Mouse (Mus musculus) erythroblast, embryonic 14.5 days (primary cell): ENCODE data around the gene Mc1r. TPM values are rescaled to one million over a fixed set of nuclear protein-coding genes. Genes with fewer than 3 reads are reported as not detected.

ENCODE experiments used
- H3K27me3 ChIP-seq: 2 replicates; pipeline ENCODE4 v1.6.1; 2012; ENCODE audit warnings: inconsistent platforms; ENCODE audit not compliant: control insufficient read depth
- H3K36me3 ChIP-seq: 2 replicates; pipeline ENCODE4 v1.6.1; 2012; ENCODE audit warnings: mild to moderate bottlenecking, inconsistent platforms; ENCODE audit not compliant: control insufficient read depth
- H3K4me1 ChIP-seq: 2 replicates; pipeline ENCODE4 v1.6.1; 2012; ENCODE audit warnings: inconsistent platforms; ENCODE audit not compliant: control insufficient read depth
- H3K4me3 ChIP-seq: replicated peaks from 2 replicates; pipeline ENCODE3; 2012; ENCODE audit warnings: moderate library complexity, mild to moderate bottlenecking, inconsistent platforms
- H3K9me3 ChIP-seq: 2 replicates; pipeline ENCODE4 v1.6.1; 2012; ENCODE audit warnings: low read length, inconsistent platforms, mixed read lengths; ENCODE audit not compliant: control insufficient read depth
- GATA1 ChIP-seq: IDR thresholded peaks from 2 replicates; pipeline ENCODE4 v1.6.1; 2012; ENCODE audit warnings: low read length, inconsistent platforms, mixed read lengths
- TAL1 ChIP-seq: IDR thresholded peaks from 3 replicates; pipeline ENCODE4 v1.6.1; 2012; ENCODE audit warnings: low read length, inconsistent platforms, mixed read lengths
- polyA plus RNA-seq: library from polyadenylated mRNA; stranded (reverse); fragments of >175 nt; gene quantifications from 2 replicates; pipeline ENCODE4 v1.2.3, GENCODE M21; 2012

The Mc1r gene
- polyA plus RNA-seq, 1 experiment: 0.01 TPM

- Histone ChIP-seq H3K9me3 (no peaks in the 10 kb centered on the region), H3K4me1 (no peaks in the 10 kb centered on the region), H3K27me3 (no peaks in the 10 kb centered on the region), H3K4me3 (no peak overlapping the region), H3K36me3 (peaks cover 99% of the 10 kb centered on the region)
- TF ChIP-seq TAL1: no peak
- TF ChIP-seq GATA1: no peak
These were observed 19.9 kb upstream of the Mc1r start for GRCm38 (mm10) chr8:123387041-123387440.

GRCm38 (mm10) chr8:123387801-123388200 lies 19.1 kb upstream of the Mc1r start:
- Histone ChIP-seq H3K9me3 (no peaks in the 10 kb centered on the region), H3K4me1 (no peaks in the 10 kb centered on the region), H3K36me3 (peaks cover 100% of the 10 kb centered on the region), H3K27me3 (no peaks in the 10 kb centered on the region), H3K4me3 (no peak overlapping the region)
- TF ChIP-seq GATA1 (no peak), TAL1 (no peak)

- Histone ChIP-seq H3K9me3 (no peaks in the 10 kb centered on the region), H3K4me3 (no peak overlapping the region), H3K4me1 (no peaks in the 10 kb centered on the region), H3K27me3 (no peaks in the 10 kb centered on the region), H3K36me3 (peaks cover 100% of the 10 kb centered on the region)
- TF ChIP-seq TAL1: no peak
- TF ChIP-seq GATA1: no peak
These were observed 17.9 kb upstream of the Mc1r start for GRCm38 (mm10) chr8:123389026-123389425.

- H3K4me3 ChIP-seq: no peak overlapping the region
These were observed 8.6 kb upstream of the Mc1r start for GRCm38 (mm10) chr8:123398308-123398707.

GRCm38 (mm10) chr8:123401936-123402335 lies 5.0 kb upstream of the Mc1r start:
- TF ChIP-seq TAL1 (no peak), GATA1 (no peak)
- H3K4me3 ChIP-seq: no peak overlapping the region
- H3K27me3 ChIP-seq: no peaks in the 10 kb centered on the region
- H3K4me1 ChIP-seq: peaks cover 9% of the 10 kb centered on the region
- H3K36me3 ChIP-seq: peaks cover 65% of the 10 kb centered on the region
- H3K9me3 ChIP-seq: no peaks in the 10 kb centered on the region

More at GRCm38 (mm10) chr8:123398308-123398707, 8.6 kb upstream of the Mc1r start:
- no peaks in the 10 kb centered on the region for H3K27me3 ChIP-seq
- peaks cover 2% of the 10 kb centered on the region for H3K4me1 ChIP-seq
- H3K36me3 ChIP-seq: peaks cover 99% of the 10 kb centered on the region
- no peaks in the 10 kb centered on the region for H3K9me3 ChIP-seq
- no peak for TF ChIP-seq TAL1
- no peak for TF ChIP-seq GATA1

- peaks cover 3% of the 10 kb centered on the region for H3K27me3 ChIP-seq
- peaks cover 15% of the 10 kb centered on the region for H3K4me1 ChIP-seq
- H3K9me3 ChIP-seq: no peaks in the 10 kb centered on the region
- H3K4me3 ChIP-seq: no peak overlapping the region
- H3K36me3 ChIP-seq: peaks cover 56% of the 10 kb centered on the region
- TF ChIP-seq GATA1 (no peak), TAL1 (no peak)
These were observed 4.1 kb upstream of the Mc1r start for GRCm38 (mm10) chr8:123402730-123403326.

GRCm38 (mm10) chr8:123404521-123404920 lies 2.4 kb upstream of the Mc1r start:
- TF ChIP-seq TAL1: no peak
- no peak for TF ChIP-seq GATA1
- peaks cover 39% of the 10 kb centered on the region for H3K36me3 ChIP-seq
- H3K27me3 ChIP-seq: peaks cover 16% of the 10 kb centered on the region
- no peaks in the 10 kb centered on the region for H3K9me3 ChIP-seq
- H3K4me1 ChIP-seq: peaks cover 31% of the 10 kb centered on the region
- no peak overlapping the region for H3K4me3 ChIP-seq

- H3K4me3 ChIP-seq: no peak overlapping the region
- H3K27me3 ChIP-seq: peaks cover 47% of the 10 kb centered on the region
These were observed 705 bp downstream of the Mc1r start for GRCm38 (mm10) chr8:123407612-123408011.

GRCm38 (mm10) chr8:123408586-123409544 lies 2.0 kb downstream of the Mc1r start:
- H3K27me3 ChIP-seq: peaks cover 58% of the 10 kb centered on the region
- no peak overlapping the region for H3K4me3 ChIP-seq
- H3K4me1 ChIP-seq: peaks cover 72% of the 10 kb centered on the region
- H3K9me3 ChIP-seq: no peaks in the 10 kb centered on the region
- TF ChIP-seq TAL1: peak; percentile 4; the same call in 1 of the 3 replicates
- TF ChIP-seq GATA1: no peak
- no peaks in the 10 kb centered on the region for H3K36me3 ChIP-seq

More at GRCm38 (mm10) chr8:123407612-123408011, 705 bp downstream of the Mc1r start:
- H3K9me3 ChIP-seq: no peaks in the 10 kb centered on the region
- peaks cover 9% of the 10 kb centered on the region for H3K36me3 ChIP-seq
- H3K4me1 ChIP-seq: peaks cover 62% of the 10 kb centered on the region
- TF ChIP-seq TAL1: no peak
- no peak for TF ChIP-seq GATA1
